Mouse (Mus musculus): ENCODE results near the gene Lgi4.

Gene Lgi4

DNA sequence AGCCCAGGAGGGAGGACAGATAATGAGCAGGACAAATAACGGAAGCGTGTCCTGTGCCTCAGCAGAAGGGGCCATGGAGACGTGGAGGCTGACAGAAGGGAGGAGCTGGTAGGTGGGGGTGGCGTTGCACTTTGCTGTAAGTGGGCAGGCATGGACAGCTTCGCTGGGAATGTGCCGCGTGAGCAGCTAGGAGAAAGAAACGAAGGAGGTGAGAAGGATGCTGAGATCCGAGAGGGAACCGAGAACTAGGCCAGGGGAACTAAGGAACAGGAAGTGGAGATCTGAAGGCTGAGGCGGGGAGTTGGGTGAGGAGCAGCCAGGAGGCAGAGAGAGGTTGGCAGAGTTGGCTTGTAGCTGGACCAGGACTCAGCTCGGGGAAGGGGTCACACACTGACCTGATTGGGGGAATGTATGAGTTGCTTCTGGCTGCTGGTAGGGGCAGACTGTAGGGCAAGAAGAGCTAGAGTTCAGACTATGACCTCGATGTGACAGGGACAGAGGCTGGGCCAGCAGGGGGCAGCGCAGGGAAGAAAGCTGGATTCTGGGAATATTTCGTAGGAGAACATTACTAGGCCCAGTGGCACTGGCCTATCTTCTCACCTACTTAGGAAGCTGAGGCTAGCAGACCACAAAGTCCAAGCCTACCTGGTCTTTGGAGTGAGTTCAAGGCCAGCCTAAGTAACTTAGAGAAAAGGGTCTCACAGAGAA is 46.1 kb downstream of the Lgi4 start:
- no peak for DNase-seq (ENCODE audit: low read depth, low spot score)

DNA sequence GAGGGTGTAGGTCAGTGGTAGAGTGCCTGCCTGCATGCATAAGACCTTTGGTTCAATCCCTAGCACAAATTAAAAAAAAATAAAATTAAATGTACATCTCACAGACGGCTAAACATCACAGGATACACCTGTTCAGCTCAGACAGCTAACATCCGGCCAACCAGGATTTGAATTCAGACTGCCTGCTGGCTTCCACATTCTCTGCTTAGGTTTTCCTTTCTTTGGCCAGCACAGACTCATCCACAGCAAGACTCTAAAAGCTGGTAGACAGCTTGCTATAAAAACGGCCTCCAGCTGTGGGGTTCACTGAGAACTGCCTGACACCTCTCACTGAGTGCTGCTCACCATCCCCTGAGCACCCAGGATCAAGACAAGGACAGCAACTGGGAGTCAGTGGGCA is 47.0 kb downstream of the Lgi4 start:
- no peak for DNase-seq (ENCODE audit: low read depth, low spot score)

DNA sequence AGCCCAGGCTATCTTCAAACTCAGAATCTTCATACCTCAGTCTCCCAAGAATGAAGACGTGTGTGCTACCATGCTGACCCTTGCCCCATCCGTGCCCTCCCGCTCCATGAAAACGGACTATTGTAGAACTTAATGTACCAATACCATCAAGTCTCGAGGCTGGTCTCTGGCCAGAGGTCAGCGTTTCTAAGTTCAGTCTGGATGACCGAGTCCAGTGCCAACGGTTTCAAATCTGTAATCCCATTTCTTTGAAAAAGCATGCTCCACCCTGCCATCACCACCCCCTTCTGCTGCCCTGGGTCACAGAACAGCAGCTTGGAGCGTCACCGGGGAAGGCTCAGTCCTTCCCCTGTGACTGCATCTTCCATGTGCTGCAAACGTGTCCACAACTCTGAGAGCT is 48.6 kb downstream of the Lgi4 start:
- DNase-seq (ENCODE audit: low read depth, low spot score), result no peak

DNA sequence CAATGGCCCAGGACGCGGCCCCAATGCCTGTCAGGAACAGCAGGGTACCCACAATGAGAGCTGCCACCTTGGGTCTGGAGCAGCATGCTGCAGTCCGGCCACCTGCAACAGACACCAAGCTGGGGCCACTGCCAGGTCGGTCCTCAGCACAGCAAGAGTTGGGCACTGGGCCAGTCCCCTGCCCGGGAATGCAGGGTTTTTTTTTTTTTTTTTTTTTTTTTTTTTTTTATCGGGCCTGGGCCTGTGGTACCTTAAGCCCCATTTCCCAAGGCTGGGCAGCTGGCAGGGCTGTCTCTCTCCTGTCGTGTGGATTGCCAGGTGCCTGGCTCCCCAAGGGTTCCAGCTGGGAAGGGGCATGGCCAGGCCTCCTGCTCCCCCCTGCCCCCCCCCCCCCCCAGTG is 49.9 kb downstream of the Lgi4 start:
- DNase-seq (ENCODE audit: low read depth, low spot score), result no peak

DNA sequence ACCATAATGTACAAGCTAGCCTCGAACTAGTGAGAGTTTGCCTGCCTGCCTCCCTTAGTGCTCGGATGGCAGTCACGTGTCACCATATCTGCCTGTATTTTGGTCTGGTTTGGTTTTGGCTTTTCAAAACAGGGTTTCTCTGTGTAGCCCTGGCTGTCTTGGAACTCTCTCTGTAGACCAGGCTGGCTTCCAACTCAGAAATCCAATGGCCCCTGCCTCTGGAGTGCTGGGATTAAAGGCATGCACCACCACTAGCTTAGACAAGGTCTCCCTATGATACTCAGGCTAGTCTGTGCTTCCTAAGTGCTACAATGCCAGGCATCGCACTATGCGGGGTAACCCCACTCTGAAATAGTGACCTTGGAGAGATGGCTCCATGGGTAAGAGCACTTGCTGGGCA is 50.7 kb downstream of the Lgi4 start:
- DNase-seq (ENCODE audit: low read depth, low spot score), result no peak

DNA sequence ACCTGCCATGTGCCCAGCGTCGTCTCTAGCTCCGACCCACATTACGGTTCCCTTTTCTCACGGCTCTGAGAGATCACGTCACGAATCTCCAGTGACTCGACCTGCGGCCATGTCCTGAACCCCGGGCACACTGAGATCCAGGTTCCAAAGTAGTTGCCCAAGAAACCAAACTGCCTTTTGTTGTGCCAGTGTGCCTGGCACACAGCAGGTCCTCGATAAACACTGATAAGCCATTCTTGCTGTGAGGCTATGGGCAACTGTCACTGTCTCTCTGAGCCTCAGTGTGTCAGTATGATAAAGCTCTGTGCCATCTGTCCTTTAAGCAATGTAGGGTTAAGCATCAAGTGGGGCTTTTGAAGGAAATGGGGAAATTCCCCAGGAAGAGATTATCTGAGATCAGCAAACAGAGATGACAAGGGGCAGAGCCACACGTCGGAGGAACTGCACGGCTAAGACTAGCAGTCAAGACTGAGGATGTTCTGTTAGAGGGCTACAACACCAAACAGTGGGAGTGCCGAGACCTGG is 51.8 kb downstream of the Lgi4 start:
- DNase-seq (ENCODE audit: low read depth, low spot score), result no peak

DNA sequence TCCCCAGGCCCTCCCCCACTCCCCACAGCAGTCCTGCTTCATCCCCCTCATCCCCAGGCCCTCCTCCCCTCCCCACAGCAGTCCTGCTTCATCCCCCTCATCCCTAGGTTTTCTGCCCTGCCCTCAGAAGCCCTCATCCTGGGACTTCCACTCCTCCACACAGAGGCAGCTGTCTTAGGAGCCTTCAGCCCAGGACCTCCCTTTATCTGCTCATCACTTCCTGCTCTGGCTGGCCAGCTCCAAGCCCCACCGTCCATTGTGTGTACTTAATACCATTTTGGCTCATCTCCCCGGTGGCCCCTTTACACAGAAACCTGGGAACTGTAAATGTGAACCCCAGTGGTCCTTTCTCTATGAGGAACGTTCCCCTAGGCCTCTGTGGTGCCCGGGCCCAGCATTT is 52.9 kb downstream of the Lgi4 start:
- no peak for DNase-seq (ENCODE audit: low read depth, low spot score)

DNA sequence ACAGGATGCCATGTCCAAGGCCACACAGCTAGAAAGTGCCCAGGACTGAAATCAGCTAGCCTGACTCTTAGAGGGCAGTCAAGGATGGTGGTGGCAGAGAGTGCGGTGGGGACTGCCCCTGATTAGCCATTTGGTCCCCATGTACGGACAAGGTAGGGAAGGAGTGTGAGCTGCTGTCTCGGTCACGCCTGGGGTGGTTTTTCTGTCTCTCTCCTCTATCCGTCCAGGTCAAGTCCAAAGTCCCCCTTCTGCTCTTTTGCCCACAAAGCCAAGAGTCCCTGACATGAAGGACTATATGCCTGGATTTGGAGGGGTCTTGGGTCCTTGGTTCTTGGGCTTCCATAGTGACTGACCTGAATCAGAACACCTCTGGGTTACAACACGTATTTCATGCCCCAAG is 54.7 kb downstream of the Lgi4 start:
- no peak for DNase-seq (ENCODE audit: low read depth, low spot score)

DNA sequence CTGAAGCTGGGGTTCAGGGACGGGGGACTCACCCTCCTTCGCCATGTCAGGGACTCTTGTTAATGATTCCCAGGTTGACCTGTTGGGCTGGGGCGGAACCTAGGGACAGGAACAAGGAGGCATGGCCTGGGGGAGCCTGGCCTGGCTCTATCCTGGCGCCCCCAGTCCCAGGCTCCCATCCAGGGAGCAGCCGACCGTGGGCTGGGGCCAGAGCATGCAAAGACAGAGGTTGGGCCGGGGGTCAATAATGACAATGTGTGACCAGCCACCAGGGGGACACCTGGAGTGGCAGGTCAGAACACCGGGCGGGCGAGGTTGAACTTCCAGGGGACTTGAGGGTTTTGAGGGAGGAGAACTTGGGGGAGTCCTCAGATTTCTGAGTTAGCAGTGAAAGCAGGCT is 55.5 kb downstream of the Lgi4 start:
- DNase-seq (ENCODE audit: low read depth, low spot score), result no peak

DNA sequence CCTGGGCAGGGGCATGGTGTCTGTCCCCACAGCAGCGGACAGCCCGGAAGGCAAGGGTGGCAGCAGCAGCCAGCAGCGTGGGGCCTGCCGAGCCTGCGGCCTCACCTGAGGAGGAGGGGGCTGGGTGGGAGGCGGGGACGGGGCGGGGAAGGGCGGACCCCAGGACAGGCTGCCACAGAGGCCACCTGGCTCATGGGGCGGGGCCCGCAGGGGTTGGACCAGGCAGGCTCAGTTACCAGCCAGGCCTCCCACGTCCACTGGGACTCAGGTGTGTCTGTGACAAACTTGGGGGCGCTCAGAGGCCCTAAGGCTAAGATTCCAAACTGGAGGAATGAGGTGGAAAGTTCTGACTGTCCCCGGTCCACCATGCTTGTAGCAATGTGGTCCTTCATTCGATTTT is 56.0 kb downstream of the Lgi4 start, which contains the start of gene Hpn:
TSS of gene Hpn (minus strand) at position 109 of the 400 bp plus-strand sequence.
- no peak for DNase-seq (ENCODE audit: low read depth, low spot score)

DNA sequence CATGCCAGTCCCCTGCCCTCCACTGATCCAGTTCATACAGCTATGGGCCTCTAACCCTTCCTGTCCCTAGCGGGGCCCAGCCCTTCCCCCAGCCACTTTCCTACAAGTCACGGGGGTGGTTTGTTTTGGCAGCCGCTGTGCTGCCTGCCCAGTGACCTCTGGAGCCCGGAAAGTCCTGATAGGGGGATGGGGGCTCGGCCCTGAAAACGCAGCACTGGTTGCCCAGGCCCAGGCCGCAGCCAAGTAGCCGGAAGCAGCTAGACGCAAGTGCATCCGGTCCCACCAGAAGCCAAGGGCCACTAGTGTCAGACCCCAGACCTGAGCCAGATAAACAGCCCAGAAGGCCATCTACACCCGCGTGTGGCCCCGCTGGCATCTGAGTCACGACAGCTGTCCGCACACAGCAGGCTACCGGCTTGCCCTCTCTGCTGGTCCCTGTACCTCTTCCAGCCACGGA is 56.5 kb downstream of the Lgi4 start:
- no peak for DNase-seq (ENCODE audit: low read depth, low spot score)

DNA sequence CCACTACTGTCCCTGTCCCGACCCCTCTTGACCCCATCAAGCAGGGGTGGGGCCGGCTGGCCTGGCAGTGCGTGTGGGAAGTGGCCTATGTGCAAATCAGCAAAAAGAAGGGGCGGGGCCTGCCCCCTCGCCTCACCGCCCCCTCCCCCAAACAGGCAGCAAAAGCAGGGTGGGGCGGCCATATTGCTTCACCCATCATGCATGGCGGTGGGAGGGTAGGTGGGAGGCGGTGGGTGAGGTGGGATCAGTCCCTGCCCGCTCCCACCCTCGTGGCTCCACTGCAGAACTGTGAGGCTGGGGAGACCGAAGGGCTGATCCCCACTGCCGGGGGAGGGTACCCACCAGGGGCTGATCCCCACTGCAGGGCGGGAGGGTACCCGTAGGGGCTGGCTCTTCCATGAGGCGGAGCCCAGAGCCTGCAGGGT is 57.6 kb downstream of the Lgi4 start:
- DNase-seq (ENCODE audit: low read depth, low spot score), result no peak

DNA sequence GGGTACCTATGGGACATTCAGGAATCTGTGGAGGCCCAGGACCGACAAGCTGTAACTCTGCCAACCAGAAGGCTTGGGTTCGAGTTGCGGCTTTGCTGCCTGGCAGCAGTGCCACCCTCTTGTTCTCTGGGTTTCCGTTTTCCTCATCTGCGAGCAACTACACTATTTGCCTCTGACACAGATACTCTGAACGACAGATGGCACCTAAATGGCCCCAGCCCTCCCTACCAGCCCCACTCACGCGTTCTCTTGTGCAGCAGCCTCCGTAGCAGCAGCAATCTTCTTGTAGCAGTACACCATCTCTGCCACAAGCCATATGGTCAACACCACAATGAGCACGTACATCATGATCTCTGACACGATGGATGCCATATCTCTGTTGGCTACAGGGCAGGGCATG is 58.3 kb downstream of the Lgi4 start:
- DNase-seq (ENCODE audit: low read depth, low spot score), result no peak

DNA sequence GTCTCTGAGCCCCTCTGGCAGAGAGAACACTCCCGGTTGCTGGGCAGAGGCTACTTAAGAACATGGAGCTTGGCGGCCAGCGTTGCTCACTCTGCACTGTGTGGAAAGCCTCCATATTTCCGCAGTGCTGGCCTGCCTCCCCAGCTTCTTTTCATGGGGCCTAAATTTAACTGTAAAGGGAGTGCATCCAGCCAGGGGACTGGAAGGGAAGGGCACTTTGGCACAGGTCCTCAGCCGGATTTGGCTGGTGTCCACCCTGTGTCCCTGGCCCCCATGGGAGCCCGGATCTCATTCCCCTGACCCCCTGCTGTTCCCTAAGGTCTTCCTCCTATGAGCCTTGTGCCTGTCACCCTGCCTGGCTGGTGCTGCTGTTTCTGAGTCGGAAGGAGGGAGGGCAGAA is 59.3 kb downstream of the Lgi4 start:
- DNase-seq (ENCODE audit: low read depth, low spot score), result no peak

DNA sequence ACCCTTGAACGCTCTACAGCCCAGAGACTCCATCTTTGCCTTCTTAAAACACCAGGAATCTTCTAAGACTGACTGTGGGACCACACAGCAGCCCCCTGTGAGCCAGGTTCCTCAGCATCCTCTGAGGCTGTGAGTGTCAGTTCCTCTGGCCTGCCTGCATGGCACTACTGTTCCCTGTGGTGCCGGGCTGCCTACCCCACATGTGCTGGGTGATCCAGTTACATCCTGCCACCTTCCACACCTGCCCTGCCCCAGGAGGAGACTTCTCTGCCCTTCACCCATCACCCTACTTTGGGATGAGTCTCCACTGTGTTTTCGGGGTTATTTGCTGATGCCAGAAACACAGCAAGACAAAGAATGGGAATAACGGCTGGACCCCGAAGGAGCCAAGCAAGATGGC is 60.4 kb downstream of the Lgi4 start:
- no peak for DNase-seq (ENCODE audit: low read depth, low spot score)
